In genomic region chr9:40414904-40415766, GRCm38 (mm10) we compare ENCODE assay signal across 8 mouse cellular contexts.
DNase-seq lines count a peak whose midpoint lies in the region; ATAC-seq lines count a peak whose summit lies in the region.

No protein-coding gene starts in this region.

- no peaks in the 10 kb centered on the region for H3K27me3 ChIP-seq in forebrain, embryonic 16.5 days (replicated peaks; ENCODE audit: control insufficient read depth, insufficient read depth, low read length)
- no peaks in the 10 kb centered on the region for H3K27me3 ChIP-seq in hindbrain, embryonic 13.5 days

- peak; percentile 54 for DNase-seq in adrenal gland, postnatal 10 days
- no peak for DNase-seq in adrenal gland, adult 2 months
- DNase-seq in cerebellum, adult 8-10 months, result peak; percentile 80
- peak; percentile 80 for DNase-seq in layer of hippocampus, adult 9-11 months
- DNase-seq in lung, postnatal 10 days, result peak; percentile 90
- peak; percentile 92 for DNase-seq in retina, embryonic 14.5 days (ENCODE audit: low spot score)

- 35% methylated on average over 18 of the region's 18 CpGs for WGBS in forebrain, embryonic 16.5 days
- WGBS in hindbrain, embryonic 13.5 days, result 38% methylated on average over 18 of the region's 18 CpGs

- ATAC-seq in forebrain, embryonic 16.5 days, result peak; percentile 67
- peak; percentile 52 for ATAC-seq in hindbrain, embryonic 13.5 days (ENCODE audit: low FRiP score)

- peak overlapping the region; percentile 60 for H3K4me3 ChIP-seq in forebrain, embryonic 16.5 days (replicated peaks; ENCODE audit: low read length)
- H3K4me3 ChIP-seq in hindbrain, embryonic 13.5 days, result peak overlapping the region; percentile 51

- H3K36me3 ChIP-seq in forebrain, embryonic 16.5 days (ENCODE audit: control insufficient read depth, insufficient read depth), result no peaks in the 10 kb centered on the region
- no peaks in the 10 kb centered on the region for H3K36me3 ChIP-seq in hindbrain, embryonic 13.5 days

- H3K4me2 ChIP-seq in forebrain, embryonic 16.5 days (ENCODE audit: low read length), result peak overlapping the region; percentile 86
- H3K4me2 ChIP-seq in hindbrain, embryonic 13.5 days, result peak overlapping the region; percentile 92

- H3K9ac ChIP-seq in forebrain, embryonic 16.5 days (replicated peaks; ENCODE audit: low read depth, low read length), result peak overlapping the region; percentile 67
- peak overlapping the region; percentile 83 for H3K9ac ChIP-seq in hindbrain, embryonic 13.5 days

- H3K9me3 ChIP-seq in forebrain, embryonic 16.5 days (ENCODE audit: control insufficient read depth, low read length), result no peaks in the 10 kb centered on the region
- no peaks in the 10 kb centered on the region for H3K9me3 ChIP-seq in hindbrain, embryonic 13.5 days

- H3K27ac ChIP-seq in forebrain, embryonic 16.5 days (ENCODE audit: low read length), result peak overlapping the region; percentile 64
- H3K27ac ChIP-seq in hindbrain, embryonic 13.5 days, result peak overlapping the region; percentile 61

- H3K4me1 ChIP-seq in forebrain, embryonic 16.5 days (replicated peaks; ENCODE audit: control insufficient read depth, insufficient read depth, low read length), result peaks cover 4% of the 10 kb centered on the region
- peaks cover 3% of the 10 kb centered on the region; the same call in 1 of the 2 replicates for H3K4me1 ChIP-seq in hindbrain, embryonic 13.5 days (replicated peaks)
